Mouse (Mus musculus) olfactory bulb, adult 2 months (tissue): ENCODE measurements at regions not wholly inside any gene's neighbourhood (a gene's known extent, or its start where the extent isn't known, plus 50 kb on each side); places are given as distances from the start of the nearest gene placed in this dataset.

ENCODE experiments used
- H3K27ac ChIP-seq: fragments of 200-500 bp; 2 replicates; pipeline ENCODE4 v1.5.1; 2012; ENCODE audit warnings: low read depth, low read length; ENCODE audit not compliant: insufficient read depth
- H3K4me1 ChIP-seq: fragments of 200-500 bp; 2 replicates; pipeline ENCODE4 v1.6.1; 2012; ENCODE audit warnings: low read length; ENCODE audit not compliant: control insufficient read depth, insufficient read depth
- H3K4me3 ChIP-seq: fragments of 200-500 bp; 2 replicates; pipeline ENCODE4 v1.5.1; 2012; ENCODE audit warnings: mild to moderate bottlenecking, low read depth, low read length, moderate library complexity; ENCODE audit not compliant: insufficient read depth
- CTCF ChIP-seq: fragments of 200-500 bp; IDR thresholded peaks from 2 replicates; pipeline ENCODE4 v1.5.1; 2012; ENCODE audit warnings: low read depth, mild to moderate bottlenecking, low read length, moderate library complexity; ENCODE audit not compliant: insufficient read depth
- POLR2A ChIP-seq: fragments of 200-500 bp; IDR thresholded peaks from 2 replicates; pipeline ENCODE4 v1.6.1; 2012; ENCODE audit warnings: mild to moderate bottlenecking, low read depth, low read length, moderate library complexity; ENCODE audit not compliant: insufficient read depth
- WGBS: fragments of 180-500 bp; shearing (Covaris S2); methylation state at CpG from one replicate; pipeline ENCODE4 v1.1.7; 2018; 5-methylcytosine and 5-hydroxymethylcytosine counted together

GRCm38 (mm10) chr10:17177503-17178278 lies 545.3 kb upstream of the Cited2 start:
- WGBS: 64% methylated on average over 4 of the region's 4 CpGs
- TF ChIP-seq CTCF (no peak), POLR2A (no peak)

GRCm38 (mm10) chr10:17178627-17179026 lies 544.4 kb upstream of the Cited2 start:
- no peak for TF ChIP-seq POLR2A
- no peak for TF ChIP-seq CTCF
- no peak overlapping the region for H3K4me3 ChIP-seq
- H3K27ac ChIP-seq: no peak overlapping the region
- no peaks in the 10 kb centered on the region for H3K4me1 ChIP-seq

More at GRCm38 (mm10) chr10:17177503-17178278, 545.3 kb upstream of the Cited2 start:
- Histone ChIP-seq H3K4me3 (no peak overlapping the region), H3K27ac (no peak overlapping the region), H3K4me1 (no peaks in the 10 kb centered on the region)

- Histone ChIP-seq H3K4me1 (no peaks in the 10 kb centered on the region), H3K4me3 (no peak overlapping the region), H3K27ac (no peak overlapping the region)
- no peak for TF ChIP-seq CTCF
- TF ChIP-seq POLR2A: no peak
- 75% methylated on average over 2 of the region's 2 CpGs for WGBS
These were observed 538.6 kb upstream of the Cited2 start for GRCm38 (mm10) chr10:17184418-17184817.

- H3K4me3 ChIP-seq: no peak overlapping the region
- no peaks in the 10 kb centered on the region for H3K4me1 ChIP-seq
- TF ChIP-seq CTCF (no peak), POLR2A (no peak)
- no peak overlapping the region for H3K27ac ChIP-seq
- WGBS: 86% methylated on average over 12 of the region's 12 CpGs
These were observed 526.8 kb upstream of the Cited2 start for GRCm38 (mm10) chr10:17196205-17196604.

GRCm38 (mm10) chr10:17196636-17197035 lies 526.4 kb upstream of the Cited2 start:
- Histone ChIP-seq H3K4me1 (no peaks in the 10 kb centered on the region), H3K4me3 (no peak overlapping the region), H3K27ac (no peak overlapping the region)
- TF ChIP-seq CTCF: no peak
- no peak for TF ChIP-seq POLR2A
- 34% methylated on average over 1 of the region's 1 CpGs for WGBS

- TF ChIP-seq CTCF (no peak), POLR2A (no peak)
- Histone ChIP-seq H3K4me3 (no peak overlapping the region), H3K4me1 (no peaks in the 10 kb centered on the region), H3K27ac (no peak overlapping the region)
- 84% methylated on average over 8 of the region's 8 CpGs for WGBS
These were observed 522.2 kb upstream of the Cited2 start for GRCm38 (mm10) chr10:17200524-17201426.

GRCm38 (mm10) chr10:17201427-17201745 lies 521.6 kb upstream of the Cited2 start:
- H3K4me1 ChIP-seq: no peaks in the 10 kb centered on the region
- 92% methylated on average over 1 of the region's 1 CpGs for WGBS
- H3K4me3 ChIP-seq: no peak overlapping the region
- TF ChIP-seq CTCF (no peak), POLR2A (no peak)
- H3K27ac ChIP-seq: no peak overlapping the region

GRCm38 (mm10) chr10:17202556-17203415 lies 520.2 kb upstream of the Cited2 start:
- WGBS: 58% methylated on average over 4 of the region's 4 CpGs
- TF ChIP-seq CTCF (no peak), POLR2A (no peak)
- Histone ChIP-seq H3K4me1 (no peaks in the 10 kb centered on the region), H3K27ac (no peak overlapping the region), H3K4me3 (no peak overlapping the region)
